Mouse (Mus musculus) intestine, embryonic 14.5 days (tissue): Measurements from ENCODE around the gene Mettl5. TPM values are rescaled to one million over a fixed set of nuclear protein-coding genes. Genes with fewer than 3 reads are reported as not detected.

ENCODE experiments used
- ATAC-seq: fragments of 200-750 bp; cut with Nextera tagmentation; replicated peaks from 2 replicates; pipeline ENCODE4 v1.8.0; 2017; ENCODE audit warnings: low read depth, moderate number of reproducible peaks, moderate TSS enrichment, moderate library complexity; ENCODE audit not compliant: low FRiP score, low TSS enrichment
- DNase-seq: peaks from one replicate; pipeline ENCODE4 v3.0.0-alpha.2; 2018; ENCODE audit warnings: low spot score
- H3K27ac ChIP-seq: fragments of 300-500 bp; sonication (generic); 2 replicates; pipeline ENCODE4 v1.5.1; 2014; ENCODE audit warnings: low read depth, mild to moderate bottlenecking, control low read depth
- H3K27me3 ChIP-seq: fragments of 300-500 bp; sonication (generic); replicated peaks from 2 replicates; pipeline ENCODE4 v1.6.1; 2014; ENCODE audit warnings: low read length, control low read depth; ENCODE audit not compliant: control insufficient read depth, insufficient read depth
- H3K36me3 ChIP-seq: fragments of 300-500 bp; sonication (generic); 2 replicates; pipeline ENCODE4 v1.6.1; 2014; ENCODE audit warnings: low read length, control low read depth; ENCODE audit not compliant: control insufficient read depth, insufficient read depth
- H3K4me1 ChIP-seq: fragments of 300-500 bp; sonication (generic); replicated peaks from 2 replicates; pipeline ENCODE4 v1.6.1; 2014; ENCODE audit warnings: low read length, control low read depth, mixed read lengths; ENCODE audit not compliant: control insufficient read depth, insufficient read depth
- H3K4me2 ChIP-seq: fragments of 300-500 bp; sonication (generic); 2 replicates; pipeline ENCODE4 v1.6.1; 2014; ENCODE audit warnings: low read length
- H3K4me3 ChIP-seq: fragments of 300-500 bp; sonication (generic); 2 replicates; pipeline ENCODE4 v1.5.1; 2014; ENCODE audit warnings: low read depth, low read length, control low read depth, mixed read lengths
- H3K9ac ChIP-seq: fragments of 300-500 bp; sonication (generic); 2 replicates; pipeline ENCODE4 v1.6.1; 2014; ENCODE audit warnings: mild to moderate bottlenecking, low read length
- H3K9me3 ChIP-seq: fragments of 300-500 bp; sonication (generic); 2 replicates; pipeline ENCODE4 v1.6.1; 2016; ENCODE audit warnings: low read length, control low read depth; ENCODE audit not compliant: control insufficient read depth
- WGBS: fragments of 180-500 bp; shearing (Covaris S2); extraction: QIAGEN DNeasy Blood & Tissue Kit; methylation state at CpG from one replicate; pipeline ENCODE4 v1.1.7; 2014; 5-methylcytosine and 5-hydroxymethylcytosine counted together
- polyA plus RNA-seq: library from polyadenylated mRNA; unstranded; fragments of >200 nt; fragmentation: Nextera tagmentation; extraction: Ambion mirVana; gene quantifications from 2 replicates; pipeline ENCODE4 v1.2.1, GENCODE M21; 2014

The Mettl5 gene
- polyA plus RNA-seq, 1 experiment from 2014 or later, result 42.7 TPM

- DNase-seq, result no peak
- Histone ChIP-seq H3K27ac (no peak overlapping the region), H3K27me3 (no peaks in the 10 kb centered on the region), H3K4me3 (no peak overlapping the region), H3K9me3 (no peaks in the 10 kb centered on the region), H3K9ac (no peak overlapping the region), H3K4me2 (no peak overlapping the region), H3K36me3 (peaks cover 33% of the 10 kb centered on the region), H3K4me1 (no peaks in the 10 kb centered on the region)
- no peak for ATAC-seq
Measured at GRCm38 (mm10) chr2:69838707-69839106, 46.7 kb downstream of the Mettl5 start.

- Histone ChIP-seq H3K9me3 (no peaks in the 10 kb centered on the region), H3K9ac (no peak overlapping the region), H3K4me1 (no peaks in the 10 kb centered on the region), H3K27ac (no peak overlapping the region), H3K4me3 (no peak overlapping the region), H3K36me3 (peaks cover 41% of the 10 kb centered on the region), H3K4me2 (no peak overlapping the region), H3K27me3 (no peaks in the 10 kb centered on the region)
- ATAC-seq (no peak), DNase-seq (no peak)
- WGBS, result 40% methylated on average over 3 of the region's 3 CpGs
Measured at GRCm38 (mm10) chr2:69837996-69838395, 47.4 kb downstream of the Mettl5 start.

- Histone ChIP-seq H3K4me2 (no peak overlapping the region), H3K4me3 (no peak overlapping the region), H3K9ac (no peak overlapping the region), H3K4me1 (no peaks in the 10 kb centered on the region), H3K9me3 (no peaks in the 10 kb centered on the region), H3K36me3 (peaks cover 41% of the 10 kb centered on the region), H3K27ac (no peak overlapping the region), H3K27me3 (no peaks in the 10 kb centered on the region)
- ATAC-seq (no peak), DNase-seq (no peak)
- 78% methylated on average over 7 of the region's 7 CpGs for WGBS
Measured at GRCm38 (mm10) chr2:69837244-69837967, 48.0 kb downstream of the Mettl5 start.

GRCm38 (mm10) chr2:69830116-69830515 is 55.3 kb downstream of the Mettl5 start:
- Histone ChIP-seq H3K9me3 (no peaks in the 10 kb centered on the region), H3K27me3 (no peaks in the 10 kb centered on the region), H3K27ac (no peak overlapping the region), H3K4me3 (no peak overlapping the region), H3K4me2 (no peak overlapping the region), H3K4me1 (peaks cover under 1% of the 10 kb centered on the region; the same call in 1 of the 2 replicates), H3K36me3 (peaks cover 40% of the 10 kb centered on the region), H3K9ac (no peak overlapping the region)
- WGBS, result 89% methylated on average over 8 of the region's 8 CpGs
- ATAC-seq, result no peak
- no peak for DNase-seq

GRCm38 (mm10) chr2:69829680-69830079 is 55.7 kb downstream of the Mettl5 start:
- Histone ChIP-seq H3K27me3 (no peaks in the 10 kb centered on the region), H3K9me3 (no peaks in the 10 kb centered on the region), H3K4me2 (no peak overlapping the region), H3K9ac (no peak overlapping the region), H3K27ac (no peak overlapping the region), H3K4me3 (no peak overlapping the region), H3K36me3 (peaks cover 40% of the 10 kb centered on the region), H3K4me1 (peaks cover 4% of the 10 kb centered on the region; the same call in 1 of the 2 replicates)
- ATAC-seq (no peak), DNase-seq (peak; percentile 7)
- 93% methylated on average over 2 of the region's 2 CpGs for WGBS

- Histone ChIP-seq H3K9ac (no peak overlapping the region), H3K27ac (no peak overlapping the region), H3K27me3 (no peaks in the 10 kb centered on the region), H3K9me3 (no peaks in the 10 kb centered on the region), H3K36me3 (peaks cover 29% of the 10 kb centered on the region), H3K4me3 (no peak overlapping the region), H3K4me1 (peaks cover 4% of the 10 kb centered on the region; the same call in 1 of the 2 replicates), H3K4me2 (no peak overlapping the region)
- 23% methylated on average over 7 of the region's 7 CpGs for WGBS
- DNase-seq, result no peak
- no peak for ATAC-seq
Measured at GRCm38 (mm10) chr2:69828031-69828430, 57.4 kb downstream of the Mettl5 start.

- H3K4me2 ChIP-seq, result no peak overlapping the region
- H3K36me3 ChIP-seq, result peaks cover 26% of the 10 kb centered on the region
- no peak for ATAC-seq
- no peak overlapping the region for H3K9ac ChIP-seq
- peaks cover 8% of the 10 kb centered on the region; the same call in 1 of the 2 replicates for H3K4me1 ChIP-seq
- no peak overlapping the region; the same call in 1 of the 2 replicates for H3K27ac ChIP-seq
- H3K4me3 ChIP-seq, result no peak overlapping the region
- no peaks in the 10 kb centered on the region for H3K9me3 ChIP-seq
- WGBS, result 58% methylated on average over 2 of the region's 2 CpGs
- H3K27me3 ChIP-seq, result no peaks in the 10 kb centered on the region
- DNase-seq, result no peak
Measured at GRCm38 (mm10) chr2:69826380-69826779, 59.0 kb downstream of the Mettl5 start.

- Histone ChIP-seq H3K4me1 (peaks cover 8% of the 10 kb centered on the region; the same call in 1 of the 2 replicates), H3K27ac (peak overlapping the region; percentile 14; the same call in 1 of the 2 replicates), H3K9ac (no peak overlapping the region), H3K27me3 (no peaks in the 10 kb centered on the region), H3K4me2 (no peak overlapping the region), H3K4me3 (no peak overlapping the region), H3K9me3 (no peaks in the 10 kb centered on the region), H3K36me3 (peaks cover 22% of the 10 kb centered on the region)
- ATAC-seq (no peak), DNase-seq (no peak)
- 70% methylated on average over 10 of the region's 10 CpGs for WGBS
Measured at GRCm38 (mm10) chr2:69825898-69826297, 59.5 kb downstream of the Mettl5 start.
